Mouse (Mus musculus): ENCODE measurements around the gene Gimap4. TPM values are rescaled to one million over a fixed set of nuclear protein-coding genes. Genes with fewer than 3 reads are reported as not detected.
"Not testable (repeated sequence)": the region's sequence is repeated elsewhere in the genome, so short reads cannot be mapped to it uniquely, and the experiment has no call there.

Gimap4 gene
- total RNA-seq, 2 experiments from 2014 or later, result 0.58 to 0.71 TPM

DNA sequence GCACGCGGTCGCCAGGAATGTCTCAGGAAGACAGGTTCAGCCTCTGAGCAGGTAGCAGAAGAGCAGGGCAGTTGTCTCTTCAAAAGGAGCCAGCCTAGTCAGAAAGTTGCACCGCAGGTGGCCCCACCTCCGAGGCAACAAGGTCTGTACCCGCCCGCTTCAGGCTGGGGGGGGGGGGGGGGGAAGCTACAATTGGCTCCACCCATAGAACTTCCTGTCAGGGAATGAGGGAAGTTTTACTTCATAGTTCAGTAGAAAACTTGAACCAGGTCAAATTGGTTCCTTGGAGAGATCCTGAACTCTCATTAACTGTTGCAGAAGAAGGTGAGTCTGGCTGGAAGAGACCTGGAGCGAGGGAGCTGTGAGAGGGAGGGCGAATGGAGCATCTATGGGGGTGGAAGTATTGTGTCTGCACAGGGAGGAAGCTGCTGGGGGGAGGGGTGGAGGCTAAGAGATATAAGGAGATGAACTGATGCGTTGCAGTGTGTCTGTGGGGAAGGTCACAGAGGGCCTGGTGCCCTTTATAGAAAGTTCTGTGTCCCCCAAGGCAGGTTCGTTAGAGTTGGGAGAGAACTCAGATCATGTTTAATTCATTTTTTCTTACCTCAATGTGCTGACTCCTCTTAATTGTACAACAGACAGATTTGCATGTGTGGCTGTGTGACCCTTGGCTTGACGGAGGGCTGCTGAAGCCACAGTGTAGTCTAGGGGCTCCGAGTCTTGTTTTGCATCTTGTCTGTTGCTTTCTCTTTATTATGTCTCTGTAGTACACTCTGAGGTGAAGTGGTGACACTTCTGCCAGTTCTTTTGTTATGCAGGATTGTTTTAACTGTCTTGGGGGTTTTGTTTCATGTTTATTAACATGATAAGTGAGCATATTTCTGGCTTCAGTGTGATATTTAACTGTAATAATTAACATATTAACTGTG is 8.2 kb upstream of the Gimap4 start, which contains the start of gene Gimap9:
Gene Gimap9 (plus strand): TSS at position 199 of the 929 bp plus-strand sequence.
- no peak for DNase-seq (ENCODE audit: low spot score in 2 of 2)

DNA sequence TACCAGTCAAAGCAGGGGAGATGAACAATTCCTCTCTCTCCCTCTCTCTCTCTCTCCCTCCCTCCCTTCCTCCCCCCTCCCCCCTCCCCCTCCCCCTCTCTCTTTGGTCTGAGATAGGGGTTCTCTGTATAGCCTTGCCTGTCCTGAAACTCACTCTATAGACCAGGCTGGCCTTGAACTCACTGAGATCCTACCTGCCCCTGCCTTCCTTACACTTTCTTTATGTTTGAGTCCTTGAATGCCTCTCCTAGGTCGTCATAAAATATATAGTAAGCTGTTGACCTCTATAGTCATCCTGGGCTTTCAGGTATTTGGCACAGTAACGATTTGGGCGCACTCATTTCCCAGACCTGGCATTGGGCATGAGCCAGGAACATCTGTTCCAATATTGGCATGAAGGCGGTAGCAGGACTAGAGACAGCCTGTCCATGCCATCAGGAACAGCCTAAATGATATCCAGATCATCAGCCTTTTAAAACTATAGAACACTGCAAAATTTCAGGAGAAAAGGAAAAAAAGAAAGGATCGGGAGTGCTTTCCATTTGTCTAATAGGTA is 7.4 kb upstream of the Gimap4 start:
- no peak for DNase-seq (ENCODE audit: low spot score in 2 of 2)

- DNase-seq (ENCODE audit: low spot score in 2 of 2), result no peak
Observed at GRCm38 (mm10) chr6:48677492-48678345, 6.6 kb upstream of the Gimap4 start.

- DNase-seq (ENCODE audit: low spot score in 2 of 2), result no peak
Observed at GRCm38 (mm10) chr6:48678391-48678790, 6.0 kb upstream of the Gimap4 start.

DNA sequence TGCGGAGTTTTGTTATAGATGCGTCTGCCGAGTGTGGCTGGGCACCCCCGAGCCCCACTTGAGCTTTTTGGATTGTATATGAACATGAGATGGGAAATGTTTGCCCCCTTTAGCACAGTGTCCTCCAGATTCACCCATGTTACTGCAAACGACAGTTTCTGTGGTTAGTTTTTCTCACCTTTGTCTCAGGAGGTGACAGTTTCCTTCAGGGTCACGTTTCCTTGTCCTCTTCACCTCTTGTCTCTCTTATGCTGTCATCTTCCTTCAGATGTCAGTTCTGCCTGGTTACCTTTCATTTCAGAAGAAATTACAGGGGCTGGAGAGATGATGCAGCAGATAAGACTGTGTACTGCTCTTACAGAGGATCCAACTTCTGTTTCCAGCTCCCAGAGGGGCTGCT is 4.6 kb upstream of the Gimap4 start:
- DNase-seq (ENCODE audit: low spot score in 2 of 2), result no peak

GRCm38 (mm10) chr6:48680421-48680820 is 3.9 kb upstream of the Gimap4 start:
- no peak for DNase-seq (ENCODE audit: low spot score in 2 of 2)

DNA sequence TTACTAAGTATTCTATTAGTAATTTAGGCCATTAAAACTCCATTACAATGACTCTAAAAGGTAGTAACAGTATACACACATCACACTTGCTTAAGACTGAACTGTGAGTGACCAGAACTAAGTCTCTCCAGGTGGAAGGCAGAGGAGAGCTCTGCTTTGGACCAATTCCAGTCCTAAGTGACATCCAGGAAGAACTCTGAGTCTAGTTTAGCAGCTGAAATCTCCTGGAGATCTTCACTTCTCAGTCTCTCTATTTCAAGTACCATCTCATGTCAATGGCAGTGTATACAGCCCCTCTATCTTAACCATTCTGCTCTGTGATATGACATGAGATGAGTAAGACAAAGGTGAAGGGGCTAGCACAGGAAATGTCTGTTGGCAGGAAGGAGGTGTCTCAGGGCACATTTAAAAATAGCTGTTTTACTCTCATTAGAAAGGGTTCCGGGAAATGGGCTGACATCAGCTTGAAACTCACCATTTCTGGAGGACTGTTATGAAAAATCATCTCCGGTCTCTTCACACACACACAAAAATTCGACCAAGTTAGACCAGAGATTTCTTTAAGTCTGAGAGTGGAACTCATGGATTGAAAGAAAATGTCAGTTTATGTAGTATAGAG is 2.8 kb upstream of the Gimap4 start:
- no peak for DNase-seq (ENCODE audit: low spot score in 2 of 2)

- DNase-seq (ENCODE audit: low spot score in 2 of 2), result no peak
Observed at GRCm38 (mm10) chr6:48682271-48682670, 2.1 kb upstream of the Gimap4 start.

- DNase-seq (ENCODE audit: low spot score in 2 of 2), result not testable (repeated sequence)
Observed at GRCm38 (mm10) chr6:48683263-48683821, 1.0 kb upstream of the Gimap4 start.

DNA sequence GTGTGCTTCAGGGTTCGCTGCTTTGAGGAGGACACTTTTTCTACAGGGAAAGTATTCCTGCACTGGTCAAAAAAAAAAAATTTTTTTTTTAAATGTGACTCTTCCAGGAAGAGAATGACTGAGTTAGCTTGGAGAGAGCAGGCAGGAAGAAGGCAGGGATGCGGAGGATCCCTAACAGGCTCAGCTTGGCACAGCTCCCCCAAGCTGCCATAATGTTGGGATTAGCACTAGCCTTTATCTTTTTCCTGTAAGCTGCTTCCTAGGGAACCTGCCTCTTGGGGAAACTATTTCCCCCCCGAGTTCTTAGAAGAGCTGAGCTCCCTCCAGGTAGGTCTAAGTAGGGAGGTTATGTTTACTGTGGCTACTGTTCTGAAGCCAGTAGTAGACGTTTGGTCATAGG is 457 bp downstream of the Gimap4 start:
- DNase-seq (ENCODE audit: low spot score in 2 of 2), result no peak

DNA sequence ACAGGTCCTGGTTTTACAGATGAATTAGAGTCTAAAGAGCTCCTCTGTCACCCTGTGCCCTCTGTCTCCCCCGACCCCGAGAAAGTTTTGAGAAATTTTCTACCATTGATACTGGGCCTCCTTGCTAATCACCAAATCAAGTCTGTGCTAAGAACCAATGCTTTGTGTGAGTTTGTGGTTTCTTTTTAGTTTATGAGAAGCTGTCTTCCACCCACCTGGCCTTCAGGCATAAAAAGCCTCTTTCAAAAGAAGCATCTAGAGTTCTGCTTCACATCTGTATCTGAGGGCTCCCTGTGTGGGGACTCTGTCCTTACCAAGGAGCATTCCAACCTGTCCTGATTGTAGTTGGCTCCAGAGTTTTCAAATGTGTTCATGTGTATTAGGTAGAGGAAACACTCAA is 902 bp downstream of the Gimap4 start:
- no peak for DNase-seq (ENCODE audit: low spot score in 2 of 2)

- no peak for DNase-seq (ENCODE audit: low spot score in 2 of 2)
Observed at GRCm38 (mm10) chr6:48685694-48686665, 1.6 kb downstream of the Gimap4 start.

DNA sequence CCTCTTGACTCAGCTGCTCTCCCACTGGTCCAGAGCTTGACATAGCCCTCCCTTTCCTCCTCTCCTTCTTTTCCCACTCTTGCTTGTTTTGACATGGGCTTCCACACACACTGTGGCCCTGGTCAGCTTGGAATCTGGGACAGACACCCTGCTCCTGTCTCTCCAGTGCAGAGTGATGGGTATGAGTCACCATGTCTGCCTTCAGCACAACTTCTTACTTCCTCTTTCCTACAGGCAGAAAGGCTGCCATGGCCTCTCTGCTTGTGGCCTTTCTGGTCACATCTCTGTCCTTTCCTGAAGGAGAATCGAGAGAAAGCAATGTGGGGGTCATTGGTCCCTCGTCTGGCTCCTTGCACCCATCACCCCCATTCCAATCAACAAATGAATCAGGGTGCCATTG is 2.7 kb downstream of the Gimap4 start:
- no peak for DNase-seq (ENCODE audit: low spot score in 2 of 2)

DNA sequence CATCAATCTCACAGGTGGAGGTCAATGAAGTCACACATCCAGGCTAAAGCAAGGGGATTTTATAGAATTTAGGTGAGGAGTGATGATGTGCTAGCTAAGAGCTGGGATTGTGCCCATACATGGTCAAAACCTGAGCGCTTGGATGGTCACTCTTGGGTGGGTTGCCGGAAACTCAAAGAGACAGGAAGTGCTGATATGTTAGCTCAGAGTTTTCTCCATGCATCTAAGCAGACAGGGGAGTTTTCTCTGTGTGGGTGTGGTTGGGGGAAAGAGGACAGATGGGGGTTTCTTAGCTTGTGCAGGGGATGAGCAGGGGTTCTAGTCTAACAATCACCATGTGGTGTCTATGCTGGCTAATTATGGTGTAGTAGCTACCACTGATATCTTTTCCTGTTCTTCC is 5.0 kb downstream of the Gimap4 start:
- no peak for DNase-seq (ENCODE audit: low spot score in 2 of 2)

DNA sequence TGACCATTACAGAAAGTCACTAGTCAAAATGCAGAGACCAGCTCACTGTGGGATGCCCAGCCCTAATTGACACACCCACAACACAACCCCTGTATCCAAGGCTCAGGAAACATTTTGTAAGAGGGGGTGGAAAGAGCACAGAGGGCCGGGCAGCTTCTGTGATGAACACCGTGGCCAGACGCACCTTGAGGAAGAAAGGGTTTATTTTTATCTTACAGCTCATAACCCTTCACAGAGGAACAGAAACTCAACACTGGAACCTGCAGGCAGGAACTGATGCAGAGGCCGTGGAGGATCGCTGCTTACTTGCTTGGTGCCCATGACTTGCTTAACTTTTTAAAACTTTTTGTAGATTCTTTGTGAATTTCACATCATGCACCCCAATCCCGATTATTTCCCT is 8.6 kb downstream of the Gimap4 start:
- DNase-seq (ENCODE audit: low spot score in 2 of 2), result no peak

GRCm38 (mm10) chr6:48696830-48697554 is 12.6 kb downstream of the Gimap4 start:
- no peak for DNase-seq (ENCODE audit: low spot score in 2 of 2)

- DNase-seq (ENCODE audit: low spot score in 2 of 2), result no peak
Observed at GRCm38 (mm10) chr6:48697555-48697930, 13.2 kb downstream of the Gimap4 start.

DNA sequence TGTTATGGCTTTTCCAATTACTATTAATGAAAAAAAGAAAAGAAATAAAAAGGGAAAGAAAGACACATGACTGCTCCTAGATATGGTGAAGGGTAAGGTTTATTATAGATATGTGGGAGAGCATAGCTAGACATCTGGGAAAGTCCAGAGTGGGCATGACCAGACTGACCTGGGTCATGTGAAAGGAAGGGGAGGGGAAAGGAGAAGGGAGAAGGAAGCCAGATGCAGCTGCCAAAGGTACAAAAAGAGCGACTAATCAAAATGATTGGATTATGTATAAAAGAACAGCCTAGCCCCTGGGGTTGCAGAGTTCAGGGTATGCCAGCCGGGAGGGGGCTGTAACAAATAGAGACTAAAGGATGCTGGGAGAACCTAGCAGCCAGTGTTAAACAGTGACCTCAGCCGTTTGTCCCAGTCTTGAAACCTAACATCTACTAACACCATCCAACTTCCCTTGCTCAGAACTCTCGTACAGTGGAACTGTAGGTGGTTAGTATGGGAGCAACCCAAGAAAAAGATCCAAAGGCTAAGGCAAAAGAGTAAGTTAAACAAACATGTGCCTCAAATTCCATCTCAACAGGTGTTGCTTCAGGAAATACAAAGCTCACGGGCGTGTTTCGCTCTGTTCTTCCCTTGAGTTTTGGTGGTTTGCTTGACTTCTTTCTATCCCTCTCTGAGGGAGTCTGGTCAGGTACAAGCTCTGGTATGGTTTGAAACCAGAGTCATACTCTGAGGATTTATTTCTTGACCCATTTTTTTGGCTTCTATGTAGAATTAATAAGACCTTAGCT is 13.9 kb downstream of the Gimap4 start:
- DNase-seq (ENCODE audit: low spot score in 2 of 2), result no peak
